Mouse (Mus musculus) bone marrow, adult 2 months (tissue): ENCODE results near the gene Ptprm.

Experiments used
- CTCF ChIP-seq: fragments of 200-500 bp; IDR thresholded peaks from 2 replicates; pipeline ENCODE4 v1.5.1; 2011; ENCODE audit warnings: low read length, control low read depth; ENCODE audit not compliant: control insufficient read depth, insufficient read depth
- POLR2A ChIP-seq: fragments of 200-500 bp; IDR thresholded peaks from 2 replicates; pipeline ENCODE4 v1.6.1; 2011; ENCODE audit warnings: low read depth, mild to moderate bottlenecking, control low read depth, low read length, borderline replicate concordance; ENCODE audit not compliant: control insufficient read depth

DNA sequence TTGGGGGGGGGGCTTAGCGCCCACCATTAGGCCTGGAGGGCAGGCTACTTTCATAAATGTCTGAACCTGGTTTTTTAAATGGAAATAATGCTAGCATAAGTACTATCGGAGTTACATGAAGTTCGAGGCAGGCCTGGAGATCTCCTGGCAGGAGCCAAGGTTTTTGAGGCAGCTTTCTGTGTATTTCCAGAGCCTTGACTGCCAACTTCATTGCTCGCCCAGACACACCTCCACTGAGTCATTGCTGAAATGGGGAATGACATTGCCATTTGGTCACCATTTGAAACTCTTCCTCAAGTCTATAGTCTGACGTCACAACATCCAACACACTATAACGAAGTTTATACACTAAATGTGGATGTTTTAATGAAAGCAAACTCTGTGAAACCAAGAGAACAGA, 89.5 kb downstream of the Ptprm start:
- no peak for TF ChIP-seq CTCF
- no peak for TF ChIP-seq POLR2A
